Comparison of ENCODE assay signal across 8 mouse cellular contexts in genomic region chr5:143049746-143050145, GRCm38 (mm10).
DNase-seq lines count a peak whose midpoint lies in the region; ATAC-seq and TF ChIP-seq lines count a peak whose summit lies in the region.

No protein-coding gene starts in this region.

- no peak for ATAC-seq in hindbrain, embryonic 12.5 days (ENCODE audit: low FRiP score)
- no peak for ATAC-seq in liver, embryonic 12.5 days
- no peak for ATAC-seq in monocyte, adult 5-6 weeks (replicated peaks; ENCODE audit: insufficient number of reproducible peaks, low FRiP score, low TSS enrichment, poor library complexity, severe bottlenecking)

- H3K9me3 ChIP-seq in hindbrain, embryonic 12.5 days (replicated peaks), result no peaks in the 10 kb centered on the region
- H3K9me3 ChIP-seq in hindbrain, embryonic 10.5 days, result no peaks in the 10 kb centered on the region
- no peaks in the 10 kb centered on the region for H3K9me3 ChIP-seq in liver, embryonic 12.5 days (replicated peaks)

- H3K4me2 ChIP-seq in hindbrain, embryonic 12.5 days (replicated peaks), result no peak overlapping the region
- no peak overlapping the region for H3K4me2 ChIP-seq in liver, embryonic 12.5 days

- peak overlapping the region; percentile 52 for H3K27ac ChIP-seq in hindbrain, embryonic 12.5 days
- H3K27ac ChIP-seq in hindbrain, embryonic 10.5 days, result no peak overlapping the region
- H3K27ac ChIP-seq in spleen, adult 2 months (ENCODE audit: insufficient read depth, low read length), result peak overlapping the region; percentile 66; the same call in 1 of the 2 replicates
- H3K27ac ChIP-seq in liver, embryonic 12.5 days, result peak overlapping the region; percentile 96; the same call in 1 of the 2 replicates

- no peak overlapping the region for H3K4me3 ChIP-seq in hindbrain, embryonic 12.5 days
- H3K4me3 ChIP-seq in hindbrain, embryonic 10.5 days, result no peak overlapping the region
- H3K4me3 ChIP-seq in spleen, adult 2 months (ENCODE audit: extremely low read depth, insufficient read depth, insufficient read length), result no peak overlapping the region
- no peak overlapping the region for H3K4me3 ChIP-seq in liver, embryonic 12.5 days

- peaks cover 25% of the 10 kb centered on the region for H3K4me1 ChIP-seq in hindbrain, embryonic 12.5 days
- H3K4me1 ChIP-seq in hindbrain, embryonic 10.5 days (replicated peaks), result peaks cover 25% of the 10 kb centered on the region; the same call in 1 of the 2 replicates
- H3K4me1 ChIP-seq in spleen, adult 2 months (ENCODE audit: control insufficient read depth, insufficient read depth, insufficient read length), result peaks cover 25% of the 10 kb centered on the region
- H3K4me1 ChIP-seq in liver, embryonic 12.5 days, result peaks cover 96% of the 10 kb centered on the region

- WGBS in hindbrain, embryonic 12.5 days, result 50% methylated on average over 4 of the region's 4 CpGs
- WGBS in hindbrain, embryonic 10.5 days, result 85% methylated on average over 4 of the region's 4 CpGs
- 64% methylated on average over 4 of the region's 4 CpGs for WGBS in spleen, adult 2 months
- 80% methylated on average over 4 of the region's 4 CpGs for WGBS in liver, embryonic 12.5 days (ENCODE audit: insufficient replicate concordance)

- no peak for TF ChIP-seq POLR2A in spleen, adult 2 months (IDR thresholded peaks at IDR 0.05; ENCODE audit: low read depth, low read length)

- no peaks in the 10 kb centered on the region for H3K27me3 ChIP-seq in hindbrain, embryonic 12.5 days
- no peaks in the 10 kb centered on the region for H3K27me3 ChIP-seq in hindbrain, embryonic 10.5 days (ENCODE audit: insufficient read depth, poor library complexity, severe bottlenecking)
- no peaks in the 10 kb centered on the region for H3K27me3 ChIP-seq in spleen, adult 2 months (ENCODE audit: control insufficient read depth, insufficient read depth, low read length)
- H3K27me3 ChIP-seq in liver, embryonic 12.5 days (replicated peaks), result no peaks in the 10 kb centered on the region

- no peak for TF ChIP-seq CTCF in spleen, adult 2 months (IDR thresholded peaks at IDR 0.05; ENCODE audit: extremely low read depth, insufficient read depth, insufficient read length, insufficient replicate concordance)

- H3K36me3 ChIP-seq in hindbrain, embryonic 12.5 days, result 0 out of 2 replicates have a peak, but pooled peaks cover 3% of the 10 kb centered on the region
- peaks cover 59% of the 10 kb centered on the region for H3K36me3 ChIP-seq in hindbrain, embryonic 10.5 days
- H3K36me3 ChIP-seq in spleen, adult 2 months (ENCODE audit: control insufficient read depth, insufficient read depth, low read length), result peaks cover 1% of the 10 kb centered on the region; the same call in 1 of the 2 replicates
- peaks cover 75% of the 10 kb centered on the region for H3K36me3 ChIP-seq in liver, embryonic 12.5 days

- no peak overlapping the region for H3K9ac ChIP-seq in hindbrain, embryonic 12.5 days
- no peak overlapping the region for H3K9ac ChIP-seq in liver, embryonic 12.5 days

- no peak for DNase-seq in hindbrain, embryonic 10.5 days (ENCODE audit: low spot score)
- no peak for DNase-seq in spleen, adult 2 months (ENCODE audit: low read depth in 1 of 2, low spot score in 2 of 2)
- no peak for DNase-seq in spleen, postnatal 4 days (ENCODE audit: low spot score in 2 of 2)
- DNase-seq in layer of hippocampus, adult 11-12 months (ENCODE audit: low spot score), result no peak
- no peak for DNase-seq in gastrocnemius, adult 18-20 months (ENCODE audit: low spot score)
